Mouse (Mus musculus) olfactory bulb, adult 2 months (tissue): ENCODE results near the gene Zfp12.

Experiments
- CTCF ChIP-seq: fragments of 200-500 bp; IDR thresholded peaks from 2 replicates; pipeline ENCODE4 v1.5.1; 2012; ENCODE audit warnings: low read depth, mild to moderate bottlenecking, low read length, moderate library complexity; ENCODE audit not compliant: insufficient read depth
- POLR2A ChIP-seq: fragments of 200-500 bp; IDR thresholded peaks from 2 replicates; pipeline ENCODE4 v1.6.1; 2012; ENCODE audit warnings: mild to moderate bottlenecking, low read depth, low read length, moderate library complexity; ENCODE audit not compliant: insufficient read depth

GRCm38 (mm10) chr5:143255131-143255519 lies 20.2 kb downstream of the Zfp12 start:
- no peak for TF ChIP-seq CTCF
- no peak for TF ChIP-seq POLR2A
